Mouse (Mus musculus) regulatory T cell (primary cell): ENCODE measurements around the gene Slc22a15.

ENCODE experiments used
- in situ Hi-C: fragments of 300-600 bp; cut with MboI, MseI; formaldehyde crosslinking; loops from one replicate; pipeline ENCODE4 v1.15.1; 2025; ENCODE audit warnings: high pct_unique_total_duplicates

The Slc22a15 gene

GRCm38 (mm10) chr3:101923843-101924740, at the start of gene Slc22a15:
Gene Slc22a15 (minus strand): TSS chr3:101924453.
- in situ Hi-C loops = no loop called here

GRCm38 (mm10) chr3:101966825-101967558, 42.7 kb upstream of the Slc22a15 start:
- in situ Hi-C loops = no loop called here

GRCm38 (mm10) chr3:101964352-101964751, 40.1 kb upstream of the Slc22a15 start:
- in situ Hi-C loops = no loop called here

GRCm38 (mm10) chr3:101963501-101963900, 39.2 kb upstream of the Slc22a15 start:
- in situ Hi-C loops = no loop called here

GRCm38 (mm10) chr3:101961146-101961835, 37.0 kb upstream of the Slc22a15 start:
- in situ Hi-C loops = no loop called here

- in situ Hi-C loops = no loop called here
Observed at GRCm38 (mm10) chr3:101958047-101958446, 33.8 kb upstream of the Slc22a15 start.

- in situ Hi-C loops = no loop called here
Observed at GRCm38 (mm10) chr3:101953506-101953905, 29.3 kb upstream of the Slc22a15 start.

GRCm38 (mm10) chr3:101952577-101952976, 28.3 kb upstream of the Slc22a15 start:
- in situ Hi-C loops = no loop called here

- in situ Hi-C loops = no loop called here
Observed at GRCm38 (mm10) chr3:101948572-101948971, 24.3 kb upstream of the Slc22a15 start.

- in situ Hi-C loops = no loop called here
Observed at GRCm38 (mm10) chr3:101947250-101947649, 23.0 kb upstream of the Slc22a15 start.

- in situ Hi-C loops = no loop called here
Observed at GRCm38 (mm10) chr3:101945257-101945656, 21.0 kb upstream of the Slc22a15 start.

- in situ Hi-C loops = no loop called here
Observed at GRCm38 (mm10) chr3:101940418-101940817, 16.2 kb upstream of the Slc22a15 start.

- in situ Hi-C loops = no loop called here
Observed at GRCm38 (mm10) chr3:101939865-101940264, 15.6 kb upstream of the Slc22a15 start.

- in situ Hi-C loops = no loop called here
Observed at GRCm38 (mm10) chr3:101939152-101939551, 14.9 kb upstream of the Slc22a15 start.

GRCm38 (mm10) chr3:101936369-101936768, 12.1 kb upstream of the Slc22a15 start:
- in situ Hi-C loops = no loop called here

- in situ Hi-C loops = no loop called here
Observed at GRCm38 (mm10) chr3:101933820-101934219, 9.6 kb upstream of the Slc22a15 start.

- in situ Hi-C loops = no loop called here
Observed at GRCm38 (mm10) chr3:101929105-101929876, 5.0 kb upstream of the Slc22a15 start.

GRCm38 (mm10) chr3:101926636-101927035, 2.4 kb upstream of the Slc22a15 start:
- in situ Hi-C loops = no loop called here

- in situ Hi-C loops = no loop called here
Observed at GRCm38 (mm10) chr3:101925663-101926062, 1.4 kb upstream of the Slc22a15 start.

- in situ Hi-C loops = no loop called here
Observed at GRCm38 (mm10) chr3:101922366-101922765, 1.9 kb downstream of the Slc22a15 start.

GRCm38 (mm10) chr3:101918526-101918925, 5.7 kb downstream of the Slc22a15 start:
- in situ Hi-C loops = no loop called here
